Mouse (Mus musculus) MEL (cell line): Measurements from ENCODE around the gene Pdia2.

Experiments
- CTCF ChIP-seq, 3 experiments: IDR thresholded peaks in 2 of 3; conservative IDR thresholded peaks in 1 of 3; 2 replicates each; pipeline ENCODE4 v1.5.1; 2011 to 2012; ENCODE audit warnings: low read length in 3 of 3, low read depth in 2 of 3, mild to moderate bottlenecking in 2 of 3, improper control_type of control experiment in 1 of 3, inconsistent platforms in 1 of 3, mixed read lengths in 1 of 3, moderate library complexity in 1 of 3; ENCODE audit not compliant: control insufficient read depth in 1 of 3, insufficient read depth in 1 of 3, poor library complexity in 1 of 3, severe bottlenecking in 1 of 3
- E2F4 ChIP-seq: IDR thresholded peaks from 2 replicates; pipeline ENCODE4 v1.6.1; 2011; ENCODE audit warnings: low read depth, low read length, improper control_type of control experiment, borderline replicate concordance
- EP300 ChIP-seq, 2 experiments: IDR thresholded peaks; 2 replicates each; pipeline ENCODE4 v1.6.1; 2011; ENCODE audit warnings: improper control_type of control experiment in 2 of 2, low read length in 2 of 2, low read depth in 1 of 2, mild to moderate bottlenecking in 1 of 2
- HCFC1 ChIP-seq: IDR thresholded peaks from 2 replicates; pipeline ENCODE4 v1.6.1; 2012; ENCODE audit warnings: low read depth, mild to moderate bottlenecking, inconsistent platforms, low read length, improper control_type of control experiment, moderate library complexity
- KAT2A ChIP-seq: conservative IDR thresholded peaks from 2 replicates; pipeline ENCODE4 v1.6.1; 2012; ENCODE audit warnings: low read depth, low read length, improper control_type of control experiment, inconsistent platforms
- MAFK ChIP-seq: IDR thresholded peaks from 2 replicates; pipeline ENCODE4 v1.6.1; 2011; ENCODE audit warnings: low read depth, mild to moderate bottlenecking, low read length, improper control_type of control experiment, borderline replicate concordance
- MAX ChIP-seq: IDR thresholded peaks from 2 replicates; pipeline ENCODE4 v1.6.1; 2011; ENCODE audit warnings: low read length, improper control_type of control experiment
- MAZ ChIP-seq: IDR thresholded peaks from 2 replicates; pipeline ENCODE4 v1.6.1; 2012; ENCODE audit warnings: low read depth, mild to moderate bottlenecking, inconsistent platforms, low read length, improper control_type of control experiment
- MXI1 ChIP-seq: IDR thresholded peaks from 2 replicates; pipeline ENCODE4 v1.6.1; 2011; ENCODE audit warnings: mild to moderate bottlenecking, low read depth, low read length, improper control_type of control experiment
- MYB ChIP-seq: IDR thresholded peaks from 2 replicates; pipeline ENCODE4 v1.6.1; 2011; ENCODE audit warnings: mild to moderate bottlenecking, low read depth, low read length, improper control_type of control experiment
- POLR2A ChIP-seq, 2 experiments: IDR thresholded peaks; 2 replicates each; pipeline ENCODE4 v1.6.1; 2011 to 2012; ENCODE audit warnings: low read length in 2 of 2, mild to moderate bottlenecking in 2 of 2, control low read depth in 1 of 2, improper control_type of control experiment in 1 of 2, low read depth in 1 of 2, moderate library complexity in 1 of 2; ENCODE audit not compliant: control insufficient read depth in 1 of 2, insufficient read depth in 1 of 2, poor library complexity in 1 of 2
- TCF12 ChIP-seq: IDR thresholded peaks from 2 replicates; pipeline ENCODE4 v1.6.1; 2014; ENCODE audit warnings: low read depth, mild to moderate bottlenecking, inconsistent platforms, low read length, improper control_type of control experiment, moderate library complexity
- USF2 ChIP-seq, 2 experiments: IDR thresholded peaks; 2 replicates each; pipeline ENCODE4 v1.6.1; 2011 to 2012; ENCODE audit warnings: improper control_type of control experiment in 2 of 2, low read length in 2 of 2, borderline replicate concordance in 1 of 2, inconsistent platforms in 1 of 2, low read depth in 1 of 2, mild to moderate bottlenecking in 1 of 2; ENCODE audit not compliant: insufficient read depth in 1 of 2

- no peak for TF ChIP-seq TCF12
- no peak for TF ChIP-seq MAZ
- 0 out of 4 replicates have a peak, but pooled peaks of 1 of the 2 experiments have one; percentile 31 for TF ChIP-seq POLR2A (IDR thresholded peaks at IDR 0.05; ENCODE audit: control insufficient read depth in 1 of 2, insufficient read depth in 1 of 2, low read depth in 1 of 2, low read length in 2 of 2, poor library complexity in 1 of 2)
- peak in 1 of 3 experiments; percentile 1; a peak in 1 of 6 replicates for TF ChIP-seq CTCF (IDR thresholded peaks at IDR 0.05 in 2 of 3, conservative IDR thresholded peaks at IDR 0.05 in 1 of 3; ENCODE audit: control insufficient read depth in 1 of 3, insufficient read depth in 1 of 3, low read depth in 2 of 3, low read length in 3 of 3, poor library complexity in 1 of 3, severe bottlenecking in 1 of 3)
- TF ChIP-seq MAFK: no peak
- TF ChIP-seq USF2 (IDR thresholded peaks at IDR 0.05; ENCODE audit: borderline replicate concordance in 1 of 2, insufficient read depth in 1 of 2, low read depth in 1 of 2, low read length in 2 of 2): no peak
- no peak for TF ChIP-seq HCFC1
- TF ChIP-seq KAT2A: no peak
- no peak for TF ChIP-seq EP300 (IDR thresholded peaks at IDR 0.05; ENCODE audit: low read depth in 1 of 2, low read length in 2 of 2)
- no peak for TF ChIP-seq MYB
- TF ChIP-seq E2F4: no peak
- TF ChIP-seq MAX: no peak
- TF ChIP-seq MXI1: no peak
Measured at GRCm38 (mm10) chr17:26243471-26244100, 44.7 kb upstream of the Pdia2 start.
